31 mouse cellular contexts compared by ENCODE assay signal in the genomic region with DNA sequence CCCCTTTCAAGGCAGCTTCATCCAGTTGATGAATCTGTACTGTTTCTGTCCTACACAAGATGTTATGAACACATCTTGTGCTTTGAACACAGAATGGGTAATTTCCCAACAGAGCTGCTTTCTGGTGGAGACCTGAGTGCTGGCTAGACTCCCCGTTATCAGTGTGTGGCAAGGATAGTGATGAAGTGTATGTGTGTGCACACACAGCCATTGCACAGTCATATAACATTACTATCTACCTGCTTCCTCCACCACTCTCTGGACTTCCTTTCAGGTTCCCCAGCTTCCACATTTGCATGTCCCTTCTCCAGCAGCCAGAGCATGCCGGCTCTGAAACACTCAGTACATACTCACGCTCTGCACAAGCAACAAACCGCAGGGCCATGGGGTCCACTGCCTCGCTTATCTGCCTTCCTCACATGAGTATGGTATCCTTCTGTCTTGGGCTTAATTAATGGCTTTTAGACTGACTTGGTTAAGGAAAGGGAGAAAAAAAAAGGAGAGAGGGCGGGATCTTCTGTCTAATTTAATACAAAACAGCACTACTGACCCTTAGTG. TPM values are rescaled to one million over a fixed set of nuclear protein-coding genes. Genes with fewer than 3 reads are reported as not detected.
DNase-seq lines count a peak whose midpoint lies in the region; ATAC-seq and TF ChIP-seq lines count a peak whose summit lies in the region.
"Had no signal": no experiment of that assay in that cellular context is flagged by ENCODE, and none has a peak within 500 bp of the region (broad histone marks: within the 10 kb centered on the region; RNA-seq: fewer than 3 reads in every experiment).

No protein-coding gene starts in this region.

- TF ChIP-seq CTCF in liver, postnatal 0 days (IDR thresholded peaks at IDR 0.05; ENCODE audit: low read depth) = no peak

- H3K4me2 ChIP-seq in liver, embryonic 12.5 days = no peak overlapping the region
- no peak overlapping the region for H3K4me2 ChIP-seq in liver, postnatal 0 days (ENCODE audit: low read depth, low read length)
- no peak overlapping the region for H3K4me2 ChIP-seq in forebrain, embryonic 15.5 days (replicated peaks)
- H3K4me2 ChIP-seq: embryonic facial prominence, embryonic 13.5 days; forebrain, embryonic 12.5 days; heart, embryonic 11.5 days; hindbrain, embryonic 14.5 days had no signal

- TF ChIP-seq EP300 in liver, postnatal 0 days (IDR thresholded peaks at IDR 0.05; ENCODE audit: low read depth) = no peak

- no peaks in the 10 kb centered on the region for H3K36me3 ChIP-seq in liver, embryonic 12.5 days
- H3K36me3 ChIP-seq in liver, postnatal 0 days (replicated peaks; ENCODE audit: insufficient read depth, low read length) = no peaks in the 10 kb centered on the region; the same call in 1 of the 2 replicates
- H3K36me3 ChIP-seq in forebrain, embryonic 15.5 days = no peaks in the 10 kb centered on the region
- H3K36me3 ChIP-seq in hindbrain, embryonic 10.5 days = peaks cover 13% of the 10 kb centered on the region
- H3K36me3 ChIP-seq: forebrain, embryonic 12.5 days; G1E had no signal

- 47% methylated on average over 6 of the region's 6 CpGs for WGBS in liver, embryonic 12.5 days (ENCODE audit: insufficient replicate concordance)
- WGBS in liver, postnatal 0 days (ENCODE audit: insufficient replicate concordance) = 40% methylated on average over 6 of the region's 6 CpGs
- 90% methylated on average over 6 of the region's 6 CpGs for WGBS in forebrain, embryonic 15.5 days
- WGBS in hindbrain, embryonic 10.5 days = 92% methylated on average over 6 of the region's 6 CpGs

- no peaks in the 10 kb centered on the region for H3K27me3 ChIP-seq in liver, embryonic 12.5 days (replicated peaks)
- H3K27me3 ChIP-seq in liver, postnatal 0 days (ENCODE audit: insufficient read depth, low read length) = no peaks in the 10 kb centered on the region
- H3K27me3 ChIP-seq in forebrain, embryonic 15.5 days = no peaks in the 10 kb centered on the region
- H3K27me3 ChIP-seq in hindbrain, embryonic 10.5 days (ENCODE audit: insufficient read depth, poor library complexity, severe bottlenecking) = no peaks in the 10 kb centered on the region
- H3K27me3 ChIP-seq: CH12.LX; embryonic facial prominence, embryonic 13.5 days; forebrain, embryonic 12.5 days; Patski had no signal

- no peak overlapping the region for H3K4me3 ChIP-seq in liver, embryonic 12.5 days
- H3K4me3 ChIP-seq in liver, postnatal 0 days (ENCODE audit: low read depth, low read length) = no peak overlapping the region
- H3K4me3 ChIP-seq in forebrain, embryonic 15.5 days = no peak overlapping the region
- H3K4me3 ChIP-seq in hindbrain, embryonic 10.5 days = no peak overlapping the region
- H3K4me3 ChIP-seq: embryonic facial prominence, embryonic 10.5 days; embryonic facial prominence, embryonic 13.5 days; erythroblast, embryonic 14.5 days; forebrain, embryonic 12.5 days had no signal

- 0 out of 2 replicates have a peak, but pooled peaks have one; percentile 21 for ATAC-seq in liver, embryonic 12.5 days
- ATAC-seq in liver, postnatal 0 days = no peak
- peak; percentile 95 for ATAC-seq in common myeloid progenitor, adult 5-6 weeks (replicated peaks; ENCODE audit: low read depth, poor library complexity, severe bottlenecking)
- peak; percentile 76 for ATAC-seq in megakaryocyte, adult 5-6 weeks (ENCODE audit: poor library complexity, severe bottlenecking)
- ATAC-seq in megakaryocyte-erythroid progenitor cell, adult 5-6 weeks (replicated peaks; ENCODE audit: low FRiP score, low TSS enrichment, poor library complexity, severe bottlenecking) = peak; percentile 57
- ATAC-seq in forebrain, embryonic 15.5 days (replicated peaks) = no peak
- ATAC-seq: forebrain, embryonic 16.5 days; hindbrain, postnatal 0 days; inflammation-experienced regulatory T-cells, adult 6 months; Patski had no signal

- H3K9me3 ChIP-seq in liver, embryonic 12.5 days (replicated peaks) = no peaks in the 10 kb centered on the region
- H3K9me3 ChIP-seq in liver, postnatal 0 days (ENCODE audit: low read length) = no peaks in the 10 kb centered on the region
- H3K9me3 ChIP-seq in forebrain, embryonic 15.5 days = no peaks in the 10 kb centered on the region
- no peaks in the 10 kb centered on the region for H3K9me3 ChIP-seq in hindbrain, embryonic 10.5 days
- H3K9me3 ChIP-seq: embryonic facial prominence, embryonic 10.5 days; embryonic facial prominence, embryonic 13.5 days; forebrain, embryonic 12.5 days; G1E had no signal

- no peaks in the 10 kb centered on the region for H3K4me1 ChIP-seq in liver, embryonic 12.5 days
- peaks cover 7% of the 10 kb centered on the region for H3K4me1 ChIP-seq in liver, postnatal 0 days (ENCODE audit: insufficient read depth)
- H3K4me1 ChIP-seq in forebrain, embryonic 15.5 days = no peaks in the 10 kb centered on the region
- H3K4me1 ChIP-seq in hindbrain, embryonic 10.5 days (replicated peaks) = no peaks in the 10 kb centered on the region

- H3K9ac ChIP-seq in liver, embryonic 12.5 days = no peak overlapping the region
- H3K9ac ChIP-seq in liver, postnatal 0 days (replicated peaks) = no peak overlapping the region
- H3K9ac ChIP-seq in forebrain, embryonic 15.5 days (replicated peaks) = no peak overlapping the region
- H3K9ac ChIP-seq: embryonic facial prominence, embryonic 13.5 days; forebrain, embryonic 12.5 days; hindbrain, embryonic 14.5 days had no signal

- H3K27ac ChIP-seq in liver, embryonic 12.5 days = no peak overlapping the region
- no peak overlapping the region for H3K27ac ChIP-seq in liver, postnatal 0 days (ENCODE audit: low read depth)
- H3K27ac ChIP-seq in forebrain, embryonic 15.5 days (replicated peaks) = no peak overlapping the region
- no peak overlapping the region for H3K27ac ChIP-seq in hindbrain, embryonic 10.5 days
- H3K27ac ChIP-seq: embryonic facial prominence, embryonic 10.5 days; embryonic facial prominence, embryonic 13.5 days; forebrain, embryonic 12.5 days; hindbrain, embryonic 14.5 days; hindbrain, postnatal 0 days had no signal

- intact Hi-C loops in left cerebral cortex, postnatal 14 days (cut with DNase I) = no loop called here

- no peak for DNase-seq in liver, postnatal 0 days
- DNase-seq in hindbrain, embryonic 10.5 days (ENCODE audit: low spot score) = no peak
- DNase-seq in left cerebral cortex, postnatal 14 days (ENCODE audit: low spot score in 2 of 2) = no peak
- DNase-seq: adrenal gland, postnatal 10 days; adrenal gland, postnatal 36 days; B cell, adult 2 months; cerebellum, adult 11 months; cerebellum, adult 2 months; cerebellum, adult 9-11 months; cerebellum, postnatal 25 days; embryo, embryonic 11 days; gastrocnemius, postnatal 10 days; gastrocnemius, postnatal 36 days; heart, adult 11 months had no signal

RNA-seq across cellular contexts. Expression of a gene that starts 46.8 kb away (rescaled TPM):
- polyA plus RNA-seq in liver, embryonic 12.5 days (2016; fragmentation: Nextera tagmentation; extraction: Ambion mirVana) = 2.4 and 3.1 TPM in 2 replicates
- polyA plus RNA-seq in liver, postnatal 0 days (2015; fragmentation: Nextera tagmentation; extraction: Ambion mirVana) = 1.8 and 2.2 TPM in 2 replicates
- 1.3 and 2.8 TPM in 2 replicates for total RNA-seq in common myeloid progenitor, adult 5-6 weeks (2017)
- 4.2 and 5.4 TPM in 2 replicates for total RNA-seq in megakaryocyte, adult 5-6 weeks (2015)
- 4.2 and 5.4 TPM in 2 replicates for total RNA-seq in megakaryocyte, adult 5-6 weeks (2017)
- total RNA-seq in megakaryocyte-erythroid progenitor cell, adult 5-6 weeks (2014; fragmentation: Nextera tagmentation) = 1.1 and 3.0 TPM in 2 replicates
- total RNA-seq in megakaryocyte-erythroid progenitor cell, adult 5-6 weeks (2017) = 1.1 and 2.1 TPM in 2 replicates
- polyA plus RNA-seq in forebrain, embryonic 15.5 days (2015; fragmentation: Nextera tagmentation; extraction: Ambion mirVana) = 5.4 and 6.5 TPM in 2 replicates
- 12.1 and 12.8 TPM in 2 replicates for polyA plus RNA-seq in hindbrain, embryonic 10.5 days (2016; fragmentation: Nextera tagmentation; extraction: Ambion mirVana)
- total RNA-seq in left cerebral cortex, postnatal 14 days (2021) = 10 to 100 TPM; 10.6 to 12.7 TPM

Comparison
In these comparisons a context has a peak if more than half of its experiments do, and no peak if none do; other contexts are left out.
1. ATAC-seq: peak in liver, embryonic 12.5 days (single experiment), common myeloid progenitor, adult 5-6 weeks (single experiment), megakaryocyte, adult 5-6 weeks (single experiment) and megakaryocyte-erythroid progenitor cell, adult 5-6 weeks (single experiment); none in liver, postnatal 0 days (single experiment) and forebrain, embryonic 15.5 days (single experiment).